Mouse (Mus musculus) MEL (cell line): ENCODE data around the gene Pmpca.

Source experiments
- CHD1 ChIP-seq: IDR thresholded peaks from 2 replicates; pipeline ENCODE4 v1.6.1; 2012; ENCODE audit warnings: low read depth, mild to moderate bottlenecking, inconsistent platforms, low read length, improper control_type of control experiment
- CTCF ChIP-seq, 3 experiments: IDR thresholded peaks in 2 of 3; conservative IDR thresholded peaks in 1 of 3; 2 replicates each; pipeline ENCODE4 v1.5.1; 2011 to 2012; ENCODE audit warnings: low read length in 3 of 3, low read depth in 2 of 3, mild to moderate bottlenecking in 2 of 3, improper control_type of control experiment in 1 of 3, inconsistent platforms in 1 of 3, mixed read lengths in 1 of 3, moderate library complexity in 1 of 3; ENCODE audit not compliant: control insufficient read depth in 1 of 3, insufficient read depth in 1 of 3, poor library complexity in 1 of 3, severe bottlenecking in 1 of 3
- EP300 ChIP-seq, 2 experiments: IDR thresholded peaks; 2 replicates each; pipeline ENCODE4 v1.6.1; 2011; ENCODE audit warnings: improper control_type of control experiment in 2 of 2, low read length in 2 of 2, low read depth in 1 of 2, mild to moderate bottlenecking in 1 of 2
- GATA1 ChIP-seq: IDR thresholded peaks from 2 replicates; pipeline ENCODE4 v1.6.1; 2011; ENCODE audit warnings: low read depth, low read length, improper control_type of control experiment
- POLR2AphosphoS5 ChIP-seq: IDR thresholded peaks from 2 replicates; pipeline ENCODE4 v1.6.1; 2012; ENCODE audit warnings: low read depth, borderline replicate concordance, mild to moderate bottlenecking, inconsistent platforms, low read length, moderate library complexity, mixed read lengths

DNA sequence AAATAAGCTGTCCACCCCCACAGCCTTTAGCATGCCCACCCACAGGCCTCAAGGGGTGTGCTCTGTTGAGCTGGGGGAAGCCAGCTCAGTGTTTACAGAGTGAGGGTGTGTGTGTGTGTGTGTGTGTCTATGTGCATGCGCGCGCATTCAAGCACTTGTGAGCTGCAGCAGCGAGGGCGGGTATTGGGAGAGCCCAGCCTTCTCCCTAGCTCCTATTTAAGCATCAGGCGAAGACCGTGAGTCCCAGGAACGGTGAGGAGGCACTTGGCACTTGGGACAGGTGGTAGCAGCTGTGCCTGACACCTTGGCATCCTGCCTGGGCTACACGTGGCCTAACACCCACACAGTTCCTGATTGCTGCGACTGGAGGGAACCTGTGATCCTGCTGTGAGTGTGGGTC lies 47.1 kb upstream of the Pmpca start:
- no peak for TF ChIP-seq GATA1
- TF ChIP-seq CTCF (IDR thresholded peaks at IDR 0.05 in 2 of 3, conservative IDR thresholded peaks at IDR 0.05 in 1 of 3; ENCODE audit: control insufficient read depth in 1 of 3, insufficient read depth in 1 of 3, low read depth in 2 of 3, low read length in 3 of 3, poor library complexity in 1 of 3, severe bottlenecking in 1 of 3): no peak
- no peak for TF ChIP-seq EP300 (IDR thresholded peaks at IDR 0.05; ENCODE audit: low read depth in 1 of 2, low read length in 2 of 2)
- TF ChIP-seq POLR2AphosphoS5: no peak
- no peak for TF ChIP-seq CHD1
